Mouse (Mus musculus): ENCODE measurements around the gene Ccser1.

The Ccser1 gene

DNA sequence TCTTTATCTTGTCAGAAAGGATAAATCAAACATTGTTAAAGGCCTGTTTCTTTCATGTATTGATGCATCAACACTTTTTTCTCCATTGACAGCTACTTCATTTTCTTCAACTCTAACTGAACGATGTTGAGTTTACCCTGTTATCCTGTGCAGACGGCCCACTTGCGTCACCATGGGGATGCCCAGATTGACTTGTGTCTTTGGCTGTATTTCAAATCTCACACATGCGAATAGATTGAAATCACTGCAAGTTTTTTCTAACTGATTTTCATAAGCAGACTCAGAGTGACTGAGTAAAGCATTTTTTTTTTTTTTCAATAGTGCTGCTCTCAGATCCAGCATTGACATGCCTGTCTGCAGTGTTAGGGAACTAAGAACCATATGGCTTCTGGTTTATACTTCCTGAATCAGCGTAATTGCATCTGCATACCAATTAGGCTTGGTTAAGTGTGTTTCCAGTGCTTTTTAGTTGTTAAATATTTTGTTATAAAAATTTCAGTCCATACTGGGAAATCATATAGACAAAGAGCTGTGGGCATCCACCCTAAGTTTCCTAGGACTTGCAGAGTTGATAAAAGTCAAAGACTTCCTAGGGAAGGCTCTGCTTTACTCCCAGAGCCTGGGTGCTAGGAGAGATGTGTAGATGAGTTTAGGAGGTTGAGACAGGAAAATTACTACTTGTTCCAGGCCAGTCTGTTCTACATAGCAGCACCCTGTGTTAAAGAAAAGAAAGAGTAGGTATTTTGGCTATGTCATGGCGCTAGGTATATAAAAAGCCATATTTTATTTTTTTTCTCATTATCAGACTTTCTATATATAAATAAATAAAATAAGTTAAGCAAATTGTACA lies 116.3 kb downstream of the Ccser1 start:
- DNase-seq (ENCODE audit: low spot score) = no peak

DNA sequence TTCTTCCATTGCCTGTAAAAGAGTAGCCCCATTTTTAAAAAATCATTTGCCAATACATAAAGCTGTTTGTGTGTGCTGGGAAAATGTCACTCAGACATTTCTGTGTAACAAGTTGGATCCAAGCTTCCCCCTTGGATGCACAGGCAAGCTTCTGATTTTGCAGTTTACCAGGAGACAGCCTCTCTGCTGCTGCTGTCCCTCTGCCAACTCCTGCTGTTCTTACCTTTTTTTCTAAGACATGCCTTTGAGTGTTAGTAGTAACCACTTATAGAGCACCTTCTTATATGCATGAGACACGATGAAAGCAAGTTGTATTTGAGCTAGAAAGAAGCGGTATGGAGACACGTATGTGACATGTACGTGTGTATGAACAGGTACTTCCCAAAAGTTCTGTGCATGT lies 120.3 kb downstream of the Ccser1 start:
- no peak for DNase-seq (ENCODE audit: low spot score)

- DNase-seq (ENCODE audit: low spot score) = no peak
Observed at GRCm38 (mm10) chr6:61300975-61301374, 120.9 kb downstream of the Ccser1 start.

- DNase-seq (ENCODE audit: low spot score) = no peak
Observed at GRCm38 (mm10) chr6:61301631-61302030, 121.5 kb downstream of the Ccser1 start.

DNA sequence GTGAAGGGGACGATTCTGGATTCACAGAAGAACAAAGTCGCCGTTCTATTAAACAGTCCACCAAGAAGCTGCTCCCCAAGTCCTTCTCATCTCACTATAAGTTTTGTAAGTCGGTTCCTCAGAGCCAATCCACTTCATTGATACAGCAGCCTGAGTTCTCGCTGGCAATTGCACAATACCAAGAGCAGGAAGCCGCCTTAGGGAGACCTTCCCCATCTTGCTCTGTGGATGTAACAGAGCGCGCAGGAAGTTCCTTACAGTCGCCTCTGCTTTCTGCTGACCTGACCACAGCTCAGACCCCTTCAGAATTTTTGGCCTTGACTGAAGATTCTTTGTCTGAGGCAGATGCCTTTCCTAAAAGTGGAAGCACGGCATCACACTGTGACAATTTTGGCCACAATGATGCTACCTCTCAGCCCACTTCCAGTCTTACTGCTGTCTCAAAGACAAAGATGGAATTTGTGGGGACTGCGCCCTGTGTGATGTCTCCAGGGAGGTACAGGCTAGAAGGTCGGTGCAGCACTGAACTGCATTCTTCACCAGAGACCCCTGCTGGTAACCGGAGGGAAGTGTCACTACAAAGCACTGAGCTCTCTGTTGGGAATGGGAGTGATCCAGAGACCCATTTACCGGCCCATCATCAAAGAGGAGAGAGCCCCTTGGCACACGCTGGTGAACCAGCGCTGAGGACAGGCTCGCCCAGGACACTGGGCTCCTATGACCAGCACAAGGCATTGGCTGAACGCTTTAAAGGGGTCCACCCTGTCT lies 131.4 kb downstream of the Ccser1 start:
- DNase-seq (ENCODE audit: low spot score) = no peak

DNA sequence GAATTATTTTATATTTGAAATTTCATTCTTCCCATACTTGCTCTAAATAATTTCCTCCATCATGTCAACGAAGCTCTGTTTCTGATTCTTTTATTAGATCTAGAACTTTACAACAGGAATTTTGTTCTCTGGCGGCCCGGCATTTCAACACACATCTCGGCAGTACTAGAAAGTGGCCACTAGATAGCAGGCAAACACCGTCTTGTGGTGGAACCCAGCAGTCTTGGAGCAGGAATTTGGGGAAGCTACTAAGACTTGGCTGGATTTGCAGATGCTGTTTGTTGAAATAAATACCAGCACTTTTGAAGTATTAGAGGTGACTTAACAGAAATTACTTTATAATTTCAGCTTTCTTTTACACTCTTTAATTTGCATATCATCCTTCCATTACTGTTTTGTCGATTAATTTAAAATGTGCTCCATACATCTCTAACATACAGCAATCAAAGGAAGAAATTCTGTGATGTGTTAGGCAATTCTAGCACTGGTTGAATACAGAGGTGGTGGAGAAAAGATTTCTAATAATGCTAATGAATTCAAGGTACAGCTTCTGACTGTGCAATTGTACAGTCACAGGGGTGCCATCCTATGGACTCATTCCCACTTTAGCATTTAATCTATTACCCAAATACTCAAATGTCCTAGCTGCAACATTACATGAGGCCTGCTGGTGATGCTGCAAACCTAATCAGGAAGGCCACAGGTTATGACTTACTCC lies 135.9 kb downstream of the Ccser1 start:
- DNase-seq (ENCODE audit: low spot score) = peak; percentile 23

GRCm38 (mm10) chr6:61320842-61321241 lies 140.7 kb downstream of the Ccser1 start:
- DNase-seq (ENCODE audit: low spot score) = no peak

- DNase-seq (ENCODE audit: low spot score) = no peak
Observed at GRCm38 (mm10) chr6:61322328-61322727, 142.2 kb downstream of the Ccser1 start.

GRCm38 (mm10) chr6:61326131-61326530 lies 146.0 kb downstream of the Ccser1 start:
- DNase-seq (ENCODE audit: low spot score) = no peak

DNA sequence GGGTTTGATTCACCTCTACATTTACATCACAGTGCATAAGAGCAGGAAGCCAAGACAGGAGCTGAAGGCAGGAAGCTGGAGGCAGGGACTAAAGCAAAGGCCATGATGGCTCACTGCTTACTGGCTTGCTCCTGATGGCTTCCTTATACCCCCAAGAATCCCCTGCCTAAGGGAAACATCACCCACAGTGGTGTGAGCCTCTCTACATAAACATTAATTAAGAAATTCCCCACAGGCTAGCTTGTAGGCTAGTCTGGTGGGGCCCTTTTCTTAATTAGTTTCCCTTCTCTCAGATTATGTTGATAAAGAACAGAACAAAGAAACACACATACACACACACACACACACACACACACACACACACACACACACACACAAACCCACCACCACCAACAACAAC lies 148.9 kb downstream of the Ccser1 start:
- DNase-seq (ENCODE audit: low spot score) = no peak

- DNase-seq (ENCODE audit: low spot score) = no peak
Observed at GRCm38 (mm10) chr6:61329593-61330540, 149.7 kb downstream of the Ccser1 start.

GRCm38 (mm10) chr6:61334466-61334865 lies 154.3 kb downstream of the Ccser1 start:
- DNase-seq (ENCODE audit: low spot score) = no peak

- DNase-seq (ENCODE audit: low spot score) = no peak
Observed at GRCm38 (mm10) chr6:61347045-61347838, 167.1 kb downstream of the Ccser1 start.

- DNase-seq (ENCODE audit: low spot score) = peak; percentile 20
Observed at GRCm38 (mm10) chr6:61363722-61364121, 183.6 kb downstream of the Ccser1 start.

DNA sequence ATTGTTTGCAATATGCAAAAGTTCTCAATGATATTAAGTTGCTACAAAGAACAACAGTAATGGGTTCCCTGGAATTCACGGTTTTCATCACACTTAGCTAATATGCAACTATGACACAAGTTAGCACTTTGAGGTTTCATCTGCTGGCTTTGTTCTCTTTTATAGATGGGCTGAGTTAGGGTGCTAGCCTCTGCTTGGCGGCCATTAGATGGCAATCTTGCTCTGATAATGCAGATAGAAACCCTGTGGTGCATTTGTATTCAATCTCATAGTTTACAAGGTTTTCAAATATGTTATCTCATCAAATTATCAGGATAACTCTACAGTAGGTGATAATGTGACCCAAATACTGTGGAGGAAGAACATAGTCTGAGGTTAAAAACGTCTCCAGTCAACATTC lies 202.4 kb downstream of the Ccser1 start:
- DNase-seq (ENCODE audit: low spot score) = no peak

DNA sequence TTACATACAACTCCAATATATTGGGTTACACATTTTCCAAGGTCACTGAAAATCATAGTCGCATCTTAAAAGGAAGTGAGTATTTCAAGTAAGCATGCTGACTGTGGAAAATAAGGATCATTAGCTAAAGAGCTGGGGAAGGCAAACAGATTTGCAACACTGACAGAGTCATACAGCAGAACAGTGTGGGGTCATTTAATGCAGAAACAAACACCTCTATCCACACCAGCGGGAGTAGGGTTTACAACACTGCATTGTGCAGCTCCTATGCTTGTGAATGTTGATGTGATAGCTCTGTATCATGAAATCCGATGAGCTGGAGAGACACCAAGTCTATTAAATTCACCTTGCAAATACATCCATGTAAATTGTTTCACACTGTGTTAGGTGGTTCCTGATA lies 202.9 kb downstream of the Ccser1 start:
- no peak for DNase-seq (ENCODE audit: low spot score)

DNA sequence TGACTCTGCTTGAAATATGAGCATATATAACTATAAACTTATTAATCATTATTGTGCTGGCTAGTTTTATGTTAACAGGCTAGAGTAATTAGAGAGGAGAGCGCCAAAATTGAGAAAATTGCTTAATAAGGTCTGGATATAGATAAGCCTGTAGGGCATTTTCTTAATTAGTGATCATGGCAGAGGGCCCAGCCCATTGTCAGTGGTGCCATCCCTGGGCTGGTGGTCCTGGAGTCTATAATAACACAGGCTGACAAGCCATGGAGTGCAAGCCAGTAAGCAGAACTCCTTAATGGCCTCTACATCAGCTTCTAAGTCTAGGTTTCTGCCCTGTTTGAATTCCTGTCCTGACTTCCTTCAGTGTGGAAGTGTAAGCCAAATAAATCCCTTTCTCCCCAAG lies 206.9 kb downstream of the Ccser1 start:
- DNase-seq (ENCODE audit: low spot score) = no peak

DNA sequence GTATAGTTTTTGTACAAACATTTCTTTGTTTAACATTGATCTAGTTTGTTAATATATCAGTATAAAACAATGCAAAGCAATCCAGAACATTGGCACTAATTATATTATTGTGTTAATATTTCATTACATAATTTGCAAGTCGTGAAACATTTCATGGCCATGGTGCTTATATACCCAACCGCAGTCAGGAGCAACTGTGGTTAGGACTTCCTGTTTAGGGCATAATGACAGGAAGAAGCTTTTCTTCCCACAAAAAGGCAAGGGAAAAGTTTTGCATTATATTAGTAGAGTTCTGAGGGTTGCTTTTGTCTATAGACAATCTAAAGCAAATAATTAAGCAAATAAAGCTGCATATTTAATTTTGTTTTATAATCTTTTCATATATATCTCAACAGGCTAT lies 247.4 kb downstream of the Ccser1 start:
- no peak for DNase-seq (ENCODE audit: low spot score)

- no peak for DNase-seq (ENCODE audit: low spot score)
Observed at GRCm38 (mm10) chr6:61430881-61431725, 251.0 kb downstream of the Ccser1 start.

- no peak for DNase-seq (ENCODE audit: low spot score)
Observed at GRCm38 (mm10) chr6:61431726-61431984, 251.5 kb downstream of the Ccser1 start.

Data from urinary bladder, postnatal 14 days (tissue).